Mouse (Mus musculus) skeletal muscle tissue, adult 2 months (tissue): ENCODE measurements around the gene Siah1b.
A peak's percentile ranks its signal among the peaks of the same experiment; 100 is the strongest.

ENCODE experiments used
- DNase-seq: peaks from one replicate; pipeline ENCODE4 v3.0.0-alpha.2; 2012; ENCODE audit warnings: low read depth, low spot score

Siah1b gene

GRCm38 (mm10) chrX:164076040-164076775 is at the start of gene Siah1b:
TSS of gene Siah1b (minus strand) at chrX:164076493.
- DNase-seq: peak; percentile 95

DNA sequence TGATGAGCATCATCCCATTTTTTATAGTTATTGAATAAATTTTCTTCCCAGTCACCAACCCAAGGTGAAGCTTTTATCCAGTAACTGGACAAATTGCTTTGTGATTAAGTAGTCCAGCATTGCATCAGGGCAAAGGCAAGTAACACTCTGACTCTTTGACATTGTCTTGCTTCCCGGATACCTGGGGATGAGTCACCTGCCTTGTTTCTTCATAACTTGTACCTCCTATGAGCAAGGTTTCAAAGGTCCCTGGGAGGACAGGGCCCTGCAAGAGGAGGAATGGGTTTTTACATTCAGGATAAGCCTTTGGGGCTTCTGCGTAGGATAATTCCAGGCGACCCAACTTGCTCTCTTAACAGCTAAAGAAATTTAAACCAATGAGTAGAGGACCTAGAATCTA is 47.6 kb upstream of the Siah1b start:
- DNase-seq: no peak

- no peak for DNase-seq
Measured at GRCm38 (mm10) chrX:164113744-164114143, 37.5 kb upstream of the Siah1b start.

GRCm38 (mm10) chrX:164111146-164111545 is 34.9 kb upstream of the Siah1b start:
- no peak for DNase-seq

DNA sequence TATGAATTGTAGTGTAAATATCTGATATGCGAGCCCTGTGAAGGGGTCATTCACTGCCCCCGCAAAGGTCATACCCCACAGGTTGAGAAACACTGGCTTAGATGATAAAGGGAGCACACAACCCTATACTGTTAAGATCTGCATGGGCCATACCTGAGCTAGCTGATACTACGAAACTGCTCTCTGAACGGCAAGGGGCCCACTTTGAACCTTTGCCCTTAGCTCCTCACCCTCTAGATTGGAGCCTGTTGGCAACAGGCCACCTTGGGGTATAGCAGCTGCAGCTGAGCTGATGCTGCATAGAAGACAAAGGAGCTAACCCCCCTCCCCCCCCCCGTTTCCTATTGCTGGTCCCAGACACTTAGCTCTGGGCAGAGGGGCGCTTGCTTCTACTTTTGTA is 26.4 kb upstream of the Siah1b start:
- DNase-seq: no peak

DNA sequence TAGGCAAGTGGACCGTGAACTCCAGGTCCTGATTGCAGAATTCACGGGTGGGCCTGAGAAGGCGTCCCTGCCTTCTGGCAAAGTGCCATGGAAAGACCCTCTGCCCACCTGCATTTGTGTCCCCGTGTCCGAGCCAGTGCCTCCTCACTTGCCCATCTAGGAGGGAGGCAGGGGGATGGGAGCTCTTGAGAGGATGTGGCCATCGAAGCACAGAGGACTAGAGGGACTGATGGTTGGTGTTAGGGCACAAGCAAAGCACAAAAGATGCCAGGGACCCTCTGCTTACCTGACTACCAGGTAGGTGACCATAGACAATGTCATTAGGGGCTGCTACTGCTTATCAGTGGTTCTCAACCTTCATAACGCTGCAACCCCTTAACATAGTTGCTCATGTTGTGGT is 25.9 kb upstream of the Siah1b start:
- DNase-seq: no peak

- DNase-seq: no peak
Measured at GRCm38 (mm10) chrX:164101483-164101882, 25.2 kb upstream of the Siah1b start.

GRCm38 (mm10) chrX:164095838-164096237 is 19.5 kb upstream of the Siah1b start:
- DNase-seq: no peak

DNA sequence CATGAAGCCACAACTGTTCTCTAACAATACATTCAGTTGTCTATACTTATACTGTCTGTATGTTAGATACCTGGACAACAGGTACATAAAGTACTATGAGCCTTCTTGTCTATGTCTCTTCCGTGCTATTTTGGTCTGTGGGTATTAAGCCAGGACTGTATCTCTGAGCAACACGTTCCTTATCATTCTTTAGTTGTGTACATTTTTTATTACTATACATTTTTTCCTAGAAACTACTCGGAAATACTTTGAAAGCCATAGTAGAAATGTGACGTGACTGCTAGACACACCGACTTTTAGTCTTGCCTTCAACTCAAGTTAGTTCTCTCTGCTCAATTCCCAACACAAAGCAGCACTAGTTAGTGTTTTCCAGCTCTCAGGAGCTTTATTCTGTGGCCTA is 17.1 kb upstream of the Siah1b start:
- DNase-seq: no peak

DNA sequence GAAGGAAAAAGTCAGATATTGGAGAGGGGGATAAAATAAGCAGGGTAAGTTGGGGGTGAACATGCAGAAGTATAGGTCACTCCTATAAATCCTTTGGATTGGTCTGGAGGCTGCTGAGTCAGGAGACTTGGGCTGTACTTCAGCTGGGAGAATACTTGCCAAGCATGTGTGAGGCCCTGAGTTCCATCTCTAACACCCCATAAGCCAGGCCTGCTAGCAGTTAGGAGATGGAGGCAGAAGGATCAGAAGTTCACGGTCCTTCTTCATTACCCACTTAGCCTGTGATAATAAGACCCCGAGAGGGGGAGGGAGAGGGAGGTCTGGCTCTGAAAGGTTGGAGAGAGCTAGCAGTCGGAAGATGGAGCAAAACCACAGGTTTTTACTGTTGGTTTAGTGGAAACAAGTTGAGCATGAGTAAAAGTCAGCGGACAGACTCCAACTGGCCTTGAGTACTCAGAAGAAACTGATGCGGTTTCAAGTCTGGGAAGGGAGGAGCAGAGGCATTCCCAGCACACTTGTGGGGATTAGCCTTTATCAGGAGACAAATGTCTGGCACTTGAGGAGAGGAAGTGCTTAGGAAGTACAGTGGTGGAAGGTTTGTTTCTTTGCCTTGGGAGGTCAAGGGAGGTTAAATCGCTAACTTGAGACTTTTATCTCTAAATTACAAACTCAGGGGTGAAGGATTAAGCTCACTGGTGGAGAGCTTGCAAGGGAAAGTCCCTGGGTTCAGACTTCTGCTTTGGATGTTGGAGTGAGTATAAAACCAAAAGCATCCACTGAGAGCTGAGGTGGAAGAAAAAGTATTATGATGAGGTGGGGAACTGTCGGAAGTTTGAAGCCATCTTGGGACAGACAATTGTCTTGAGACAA is 16.2 kb upstream of the Siah1b start:
- no peak for DNase-seq

GRCm38 (mm10) chrX:164089916-164090315 is 13.6 kb upstream of the Siah1b start:
- DNase-seq: no peak

GRCm38 (mm10) chrX:164088582-164088981 is 12.3 kb upstream of the Siah1b start, which contains the start of gene Cltrn:
TSS of gene Cltrn (plus strand) at chrX:164088830.
- DNase-seq: no peak

DNA sequence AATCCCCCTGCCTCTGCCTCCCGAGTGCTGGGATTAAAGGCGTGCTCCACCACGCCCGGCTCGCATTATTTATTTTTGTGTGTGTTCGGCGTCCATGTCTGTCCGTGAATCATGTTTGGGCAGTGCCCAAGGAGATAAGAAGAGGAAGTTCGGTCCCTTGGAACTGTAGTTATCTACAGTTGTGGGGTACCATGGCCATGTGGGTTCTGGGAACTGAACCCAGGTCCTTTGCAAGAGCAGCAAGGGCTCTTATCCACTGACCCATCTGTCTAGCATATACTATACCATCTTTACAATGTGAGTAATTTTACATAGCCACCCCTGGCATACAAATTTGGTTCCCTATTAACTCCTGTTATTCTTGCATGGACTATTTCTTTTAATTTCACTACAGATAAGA is 5.7 kb upstream of the Siah1b start:
- no peak for DNase-seq

- no peak for DNase-seq
Measured at GRCm38 (mm10) chrX:164068968-164069367, 7.3 kb downstream of the Siah1b start.

GRCm38 (mm10) chrX:164066185-164066584 is 10.1 kb downstream of the Siah1b start:
- DNase-seq: peak; percentile 56

DNA sequence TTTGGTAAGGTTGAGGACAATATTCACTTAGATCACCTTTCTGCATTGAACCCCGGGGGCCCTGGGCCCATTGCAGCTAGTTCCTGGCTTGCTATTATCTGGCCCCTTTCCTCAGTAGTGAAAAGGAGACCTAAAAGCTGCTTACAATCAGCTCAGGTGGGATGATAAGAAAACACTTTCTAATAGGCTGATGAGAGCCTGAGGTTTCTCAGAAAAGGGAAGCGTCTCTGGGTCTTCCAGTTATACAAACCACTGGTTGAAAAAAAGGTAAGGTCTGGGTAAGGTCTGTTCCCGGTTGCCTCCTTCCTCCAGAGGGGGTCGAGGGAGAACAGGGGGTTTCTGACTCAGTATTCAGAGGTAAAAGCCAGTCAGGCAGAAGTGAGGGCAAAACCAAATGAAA is 17.2 kb downstream of the Siah1b start:
- no peak for DNase-seq

- DNase-seq: no peak
Measured at GRCm38 (mm10) chrX:164058523-164058922, 17.8 kb downstream of the Siah1b start.

DNA sequence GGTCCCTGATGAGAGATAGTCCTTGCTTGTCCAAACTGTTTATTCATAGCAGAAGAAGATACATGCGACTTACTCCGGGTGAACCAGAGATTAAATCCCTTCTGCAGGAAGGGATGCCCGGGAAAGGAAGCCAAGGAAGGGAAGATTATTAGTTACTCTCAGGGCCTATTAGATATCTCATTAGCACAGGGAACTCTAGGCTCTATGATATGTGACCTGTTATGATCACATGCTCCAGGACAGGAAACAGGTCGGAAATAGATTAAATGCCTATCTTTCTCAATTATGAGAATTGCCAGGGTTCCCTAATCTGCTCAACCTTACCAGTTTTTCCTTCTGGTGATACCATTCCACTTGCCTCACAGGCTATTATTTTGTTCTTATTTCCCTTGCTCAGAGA is 20.6 kb downstream of the Siah1b start:
- DNase-seq: no peak

DNA sequence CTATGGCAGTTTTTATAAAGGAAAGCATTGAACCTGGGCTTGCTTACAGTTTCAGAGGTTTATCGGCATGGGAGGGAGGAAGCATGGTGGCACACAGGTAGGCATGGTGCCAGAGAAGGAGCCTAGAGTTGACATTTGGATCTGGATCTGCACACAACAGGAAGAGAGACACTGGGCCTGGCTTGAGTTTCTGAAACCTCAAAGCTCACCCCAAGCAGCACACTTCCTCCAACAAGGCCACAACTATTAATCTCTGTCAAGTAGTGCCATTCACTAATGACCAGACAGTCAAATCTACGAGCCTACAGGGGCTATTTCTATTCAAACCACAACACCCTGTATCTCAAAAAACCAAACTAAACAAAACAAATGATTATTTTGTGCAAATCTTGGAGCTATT is 29.6 kb downstream of the Siah1b start:
- no peak for DNase-seq

DNA sequence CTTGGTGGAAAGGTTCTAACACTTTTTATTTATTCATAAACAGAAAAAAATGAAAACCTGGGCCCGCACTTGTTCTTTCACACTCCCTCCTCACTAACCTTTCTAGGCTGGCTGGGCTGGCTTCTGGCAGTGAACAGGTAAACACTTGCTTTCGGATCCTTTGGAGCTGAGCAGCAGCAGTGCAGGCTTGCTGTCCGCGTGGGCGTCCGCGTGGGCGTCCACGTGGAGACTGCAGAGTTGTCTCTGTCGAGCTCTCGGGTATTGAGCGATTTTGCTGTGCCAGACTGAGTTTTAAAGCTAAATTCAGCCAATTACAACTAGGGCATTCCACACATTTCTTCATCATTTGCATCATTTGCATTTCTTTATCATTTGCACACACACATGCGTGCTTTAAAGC is 34.2 kb downstream of the Siah1b start:
- no peak for DNase-seq

DNA sequence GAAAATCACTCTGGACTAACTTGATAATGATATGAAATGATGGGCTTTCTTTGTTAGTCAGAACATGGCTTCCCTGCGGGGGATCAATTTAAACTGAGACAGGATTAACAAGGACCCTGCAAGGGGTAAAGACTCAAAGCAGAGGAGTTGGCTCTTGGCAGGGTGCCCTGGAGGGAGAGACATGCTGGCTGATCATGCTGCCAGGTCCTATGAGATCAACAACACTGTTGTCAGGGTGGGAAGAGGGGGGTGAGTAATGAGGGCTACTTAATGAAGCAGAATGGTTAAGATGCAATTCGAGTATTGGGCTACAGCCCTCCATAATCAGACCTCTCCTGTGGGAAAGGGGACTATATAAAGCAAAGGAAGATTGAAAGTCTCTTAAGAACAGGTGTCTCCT is 37.4 kb downstream of the Siah1b start:
- DNase-seq: no peak

GRCm38 (mm10) chrX:164035931-164036330 is 40.4 kb downstream of the Siah1b start:
- no peak for DNase-seq

GRCm38 (mm10) chrX:164035401-164035800 is 40.9 kb downstream of the Siah1b start:
- DNase-seq: no peak
